Mouse (Mus musculus): ENCODE data around the gene Cited2. TPM values are rescaled to one million over a fixed set of nuclear protein-coding genes. Genes with fewer than 3 reads are reported as not detected.

The Cited2 gene
- 10 to 100 TPM; 24.3 to 49.2 TPM for total RNA-seq (2021)
- long read RNA-seq, experiment 1, transcript Cited2-201 (2 exons, 1,979 nt): major isoform, 11 of 12 reads
- long read RNA-seq, experiment 1, partial matches to known transcripts: 0 of 12 reads
- long read RNA-seq, experiment 1, other reads (novel, unspliced or antisense): 0 of 12 reads
- long read RNA-seq, experiment 2, transcript Cited2-201 (2 exons, 1,979 nt): major isoform, 24 of 27 reads
- long read RNA-seq, experiment 2, partial matches to known transcripts: 0 of 27 reads
- long read RNA-seq, experiment 2, other reads (novel, unspliced or antisense): 0 of 27 reads

DNA sequence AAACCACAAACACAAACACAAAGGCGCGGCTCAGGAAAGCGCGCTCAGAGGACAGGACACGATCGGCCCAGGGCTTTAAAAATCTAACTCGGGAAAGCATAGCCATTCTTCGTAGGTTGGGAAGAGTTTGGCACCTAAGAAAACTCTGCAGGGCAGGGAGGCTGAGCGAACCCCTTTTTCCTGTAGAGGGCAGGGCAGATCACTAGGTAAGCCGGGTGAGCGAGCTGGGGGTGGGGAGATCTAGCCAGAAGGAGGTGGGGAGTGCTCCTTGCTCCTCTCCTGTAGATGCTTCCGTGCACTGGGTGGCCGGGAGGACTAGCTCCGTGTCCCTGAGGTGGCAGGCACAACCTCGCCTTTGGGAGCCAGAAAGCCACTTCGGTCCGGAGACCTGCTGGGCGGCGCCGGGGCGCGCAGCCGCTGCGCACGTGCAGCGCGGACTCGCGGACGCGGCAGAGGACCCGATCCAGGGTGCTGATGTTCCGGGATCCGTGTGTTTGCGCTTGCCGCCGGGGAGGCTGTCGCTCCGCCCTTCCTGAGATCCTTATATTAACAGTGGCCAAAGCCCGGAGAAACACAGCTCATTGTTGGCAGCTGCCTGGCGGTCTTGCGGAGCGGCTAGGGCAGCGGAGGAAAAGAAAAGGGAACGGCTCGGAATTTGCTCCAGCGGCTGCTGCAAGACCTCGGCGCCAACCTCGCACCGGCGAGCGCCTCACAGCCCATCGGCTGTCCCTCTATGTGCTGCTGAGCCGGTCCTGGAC, at the start of gene Cited2:
Cited2 (plus strand) TSS at position 566 of the 758 bp plus-strand sequence.
- DNase-seq (ENCODE audit: low spot score): peak; percentile 99

DNA sequence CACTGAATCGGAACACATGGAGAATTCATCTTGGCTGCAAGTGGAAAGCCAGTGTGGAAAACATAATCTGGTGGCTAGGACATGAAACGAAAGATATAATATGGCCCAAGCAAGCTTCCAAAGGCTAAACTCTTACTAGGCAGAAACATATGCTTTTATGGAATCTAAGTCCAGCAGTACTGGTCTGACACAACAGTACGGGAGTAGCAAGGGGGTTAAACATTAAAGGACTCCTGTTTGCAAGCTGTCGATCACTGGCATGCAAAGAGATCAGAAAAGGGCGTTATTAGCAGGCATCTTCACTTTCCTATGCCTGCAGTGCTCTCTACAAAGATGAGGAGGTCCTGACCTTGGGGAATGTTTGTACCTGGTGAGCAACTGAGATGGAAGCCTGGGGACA, 48.6 kb upstream of the Cited2 start:
- no peak for DNase-seq (ENCODE audit: low spot score)

GRCm38 (mm10) chr10:17674869-17675268, 48.1 kb upstream of the Cited2 start:
- DNase-seq (ENCODE audit: low spot score): no peak

DNA sequence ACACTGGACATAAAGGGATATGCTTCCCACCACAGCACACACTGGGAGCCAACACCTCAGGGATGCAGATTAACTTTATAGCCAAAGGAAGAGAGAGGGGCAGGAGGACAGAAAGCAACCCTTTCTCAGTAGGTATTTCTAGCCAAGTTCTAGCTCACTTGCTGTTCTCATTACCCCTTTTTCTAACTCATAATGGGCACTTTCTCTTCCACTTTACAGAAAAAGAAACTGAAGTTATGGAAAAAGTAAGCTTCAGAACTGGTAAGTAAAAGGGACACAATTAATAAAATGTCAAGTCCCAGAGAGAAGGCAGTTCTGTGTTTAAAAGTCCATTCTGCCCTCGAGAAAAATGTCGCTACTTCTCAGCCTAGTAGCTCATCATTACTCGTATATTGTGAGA, 46.6 kb upstream of the Cited2 start:
- DNase-seq (ENCODE audit: low spot score): no peak

GRCm38 (mm10) chr10:17677308-17677707, 45.7 kb upstream of the Cited2 start:
- no peak for DNase-seq (ENCODE audit: low spot score)

DNA sequence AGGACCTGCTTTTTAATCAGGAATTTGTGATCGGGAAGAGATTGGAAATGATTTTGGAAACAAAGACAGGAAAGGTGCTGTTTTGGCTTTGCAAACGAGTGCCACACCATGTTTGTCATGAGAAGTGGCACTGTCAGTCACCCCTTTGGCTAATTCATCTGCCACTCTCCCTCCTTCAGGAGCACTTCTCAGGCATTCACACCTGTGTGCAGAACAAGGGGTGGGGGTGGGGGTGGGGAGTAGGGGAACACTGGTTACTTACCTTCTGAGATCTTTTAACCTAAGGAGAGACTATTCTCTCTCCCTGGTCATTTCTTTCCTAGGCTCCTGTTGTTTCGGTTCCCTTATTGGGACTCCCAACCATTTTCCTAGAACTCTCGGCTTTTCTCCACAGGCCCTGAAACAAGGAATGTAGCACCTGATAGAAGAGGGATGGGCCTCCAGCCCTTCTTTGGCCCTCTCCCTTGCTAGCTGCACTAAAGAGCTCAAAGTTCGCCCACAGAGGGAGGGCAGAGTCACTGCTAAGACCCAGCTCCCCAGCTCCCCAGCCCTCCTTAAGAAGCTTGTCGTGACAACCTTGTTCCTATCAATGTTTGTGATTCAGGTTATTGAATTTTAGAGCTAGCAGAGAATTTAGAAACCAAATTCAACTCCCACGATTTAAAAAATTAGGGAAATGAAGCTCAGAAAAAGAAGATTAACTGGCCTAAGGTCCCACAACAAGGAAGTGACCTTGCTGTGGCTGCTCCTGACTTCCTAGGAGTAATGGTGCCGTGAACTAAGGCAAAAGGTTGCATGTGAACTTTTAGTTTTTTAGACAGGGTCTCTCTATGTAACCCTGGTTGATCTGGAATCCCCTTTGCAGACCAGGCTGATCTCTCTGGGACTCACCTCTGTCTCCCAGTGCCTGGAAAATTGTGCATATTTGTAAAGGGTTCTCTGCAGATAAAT, 42.3 kb upstream of the Cited2 start:
- DNase-seq (ENCODE audit: low spot score): no peak

DNA sequence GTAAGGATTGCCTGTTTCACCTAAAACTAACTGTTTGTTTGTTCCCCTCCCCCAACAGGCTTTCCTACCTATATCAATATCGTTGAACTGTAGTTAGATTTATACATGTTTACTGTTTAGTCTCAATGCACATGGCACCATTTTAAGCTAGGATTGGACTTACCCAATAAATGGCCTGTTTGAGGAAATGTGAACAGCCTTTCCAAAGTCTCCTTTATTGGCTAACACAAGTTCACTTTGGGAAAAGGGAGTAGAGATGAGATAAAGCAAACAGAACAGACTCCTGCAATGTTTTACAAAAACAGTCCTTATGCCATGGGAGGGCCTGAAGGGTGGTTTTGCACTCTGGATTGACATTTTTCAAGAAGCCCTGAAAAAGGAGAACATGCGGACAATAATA, 41.6 kb upstream of the Cited2 start:
- DNase-seq (ENCODE audit: low spot score): no peak

- no peak for DNase-seq (ENCODE audit: low spot score)
Measured at GRCm38 (mm10) chr10:17683852-17684428, 39.1 kb upstream of the Cited2 start.

GRCm38 (mm10) chr10:17689806-17690205, 33.2 kb upstream of the Cited2 start:
- peak; percentile 23 for DNase-seq (ENCODE audit: low spot score)

DNA sequence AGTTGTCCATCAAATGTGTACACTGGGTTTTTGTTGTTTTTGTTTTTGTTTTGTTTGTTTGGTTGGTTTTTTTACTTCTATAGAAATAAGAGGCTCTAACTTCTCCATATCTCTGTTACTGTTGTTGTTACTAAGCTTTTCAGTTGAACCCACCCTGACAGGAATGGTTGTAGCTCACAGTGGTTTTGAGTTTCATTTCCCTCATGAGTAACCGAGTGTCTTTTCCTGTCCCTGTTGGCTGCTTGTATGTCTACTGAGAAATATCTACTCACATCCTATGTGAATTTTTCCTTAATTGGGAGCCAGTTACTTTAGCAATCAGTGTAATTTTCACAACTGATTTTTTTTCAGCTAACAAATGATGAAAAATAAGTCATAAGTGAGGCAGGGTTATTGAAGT, 31.3 kb upstream of the Cited2 start:
- DNase-seq (ENCODE audit: low spot score): no peak

DNA sequence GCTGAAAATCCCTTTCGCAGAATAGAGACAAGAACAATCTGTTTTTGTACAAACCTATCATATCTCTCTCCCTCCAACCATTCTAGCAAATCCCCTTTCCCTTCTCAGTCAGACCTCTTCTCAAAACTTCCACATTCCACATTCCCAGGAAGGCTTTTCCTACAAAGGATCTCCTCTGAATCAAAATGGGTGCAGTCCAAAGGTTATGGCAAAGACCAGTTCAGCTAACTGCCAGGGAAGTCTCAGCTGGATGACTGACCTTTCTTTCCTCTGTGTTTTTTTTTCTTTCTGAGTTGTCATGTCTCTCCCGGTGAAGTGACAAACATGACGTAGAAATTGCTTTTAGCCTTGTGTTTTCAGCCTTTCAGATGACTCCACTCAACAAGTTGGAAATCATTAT, 27.2 kb upstream of the Cited2 start:
- DNase-seq (ENCODE audit: low spot score): no peak

DNA sequence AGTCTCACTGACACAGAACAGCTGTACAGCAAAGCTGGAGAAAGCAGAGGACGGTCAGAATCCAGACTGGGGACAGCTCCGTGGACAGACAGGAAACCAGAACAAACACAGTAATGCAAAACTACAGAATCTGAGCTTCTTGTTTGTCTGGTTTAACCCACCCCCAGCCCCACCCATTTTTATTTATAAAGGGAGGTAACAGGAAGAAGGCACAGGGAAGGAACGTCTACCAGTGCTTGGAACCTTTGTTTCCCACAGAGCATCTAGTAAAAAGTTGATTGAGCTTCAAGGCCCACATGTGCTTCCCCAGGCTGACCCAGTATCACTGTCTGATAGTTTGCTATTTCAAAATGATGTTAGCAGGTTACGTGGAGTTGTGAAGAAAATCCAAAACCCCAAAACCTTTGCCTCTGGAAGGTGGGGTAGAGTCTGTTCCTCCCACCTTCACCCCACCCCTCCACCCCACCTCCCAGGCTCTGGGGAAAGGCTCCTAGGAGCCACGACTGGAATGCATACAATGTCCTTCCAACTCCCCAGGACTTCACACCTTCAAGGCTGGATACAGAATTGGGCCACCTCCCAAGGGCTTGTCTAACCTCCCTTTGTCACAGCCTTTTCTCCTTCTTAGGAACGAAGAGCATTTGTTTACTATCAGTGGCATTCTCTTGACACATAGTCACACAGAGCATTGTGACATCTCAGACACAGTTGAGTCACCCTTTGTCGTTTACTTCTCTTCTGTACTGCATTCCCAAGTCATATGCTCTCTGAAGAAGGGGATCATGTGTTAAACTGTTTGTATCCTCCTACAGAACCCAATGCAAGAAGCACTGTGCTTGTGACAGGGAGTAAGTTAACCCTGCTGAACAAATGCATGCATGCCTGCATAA, 25.4 kb upstream of the Cited2 start:
- DNase-seq (ENCODE audit: low spot score): no peak

GRCm38 (mm10) chr10:17705466-17705973, 17.5 kb upstream of the Cited2 start:
- no peak for DNase-seq (ENCODE audit: low spot score)

GRCm38 (mm10) chr10:17710753-17711152, 12.3 kb upstream of the Cited2 start:
- DNase-seq (ENCODE audit: low spot score): no peak

DNA sequence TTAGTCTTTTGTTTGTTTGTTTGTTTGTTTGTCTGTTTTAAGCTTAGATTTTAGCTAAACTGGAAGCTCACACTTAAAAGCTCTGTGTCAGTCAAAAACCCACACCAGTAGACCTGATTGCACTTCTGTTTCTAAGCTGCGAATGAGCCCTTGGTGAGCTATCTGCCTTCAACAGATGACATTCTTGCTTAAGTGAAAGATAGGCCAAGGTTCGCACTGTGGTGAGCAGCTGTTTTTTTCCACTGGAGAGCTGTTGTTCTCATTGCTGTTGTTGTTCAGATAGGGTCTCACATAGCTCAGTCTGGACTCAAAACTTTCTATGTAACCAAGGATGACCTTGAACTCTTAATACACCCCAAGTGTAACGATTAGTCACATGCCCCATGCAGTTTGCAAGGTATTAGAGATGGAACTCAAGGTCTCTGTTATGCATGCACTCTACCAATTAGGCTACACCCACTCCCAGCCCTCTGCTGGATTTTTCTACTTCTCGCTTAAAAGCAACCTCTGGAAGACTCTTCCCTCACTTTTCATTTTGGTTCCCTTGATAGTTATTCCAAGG, 3.9 kb upstream of the Cited2 start:
- no peak for DNase-seq (ENCODE audit: low spot score)

DNA sequence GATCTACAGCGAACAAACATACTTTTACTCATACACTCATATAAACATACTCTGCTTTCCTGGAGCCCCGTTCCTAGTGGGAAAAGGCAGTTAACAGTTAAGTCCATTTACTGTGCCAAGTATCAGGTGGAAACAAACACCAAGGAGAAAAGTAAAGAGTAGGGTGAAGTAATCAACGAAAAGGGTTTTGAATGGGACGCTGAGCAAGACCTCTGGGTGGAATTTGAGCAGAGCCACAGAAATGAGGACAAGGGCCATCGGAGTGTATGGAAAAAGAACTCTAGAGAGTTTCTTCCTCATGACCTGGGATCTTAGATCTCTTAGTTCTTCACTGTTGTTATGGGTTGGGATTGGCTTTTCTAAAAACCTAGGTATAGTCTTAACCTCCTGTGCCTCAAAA, 3.4 kb upstream of the Cited2 start:
- DNase-seq (ENCODE audit: low spot score): no peak

GRCm38 (mm10) chr10:17720891-17721601, 2.0 kb upstream of the Cited2 start:
- no peak for DNase-seq (ENCODE audit: low spot score)

GRCm38 (mm10) chr10:17721602-17722121, 1.4 kb upstream of the Cited2 start:
- peak; percentile 47 for DNase-seq (ENCODE audit: low spot score)

GRCm38 (mm10) chr10:17722158-17722557, 860 bp upstream of the Cited2 start:
- DNase-seq (ENCODE audit: low spot score): peak; percentile 96
